Mouse (Mus musculus) fibroblast of lung, adult 2 months (primary cell): ENCODE measurements around the gene Rergl.

Experiments used
- DNase-seq: peaks from one replicate; pipeline ENCODE4 v3.0.0-alpha.2; 2011; ENCODE audit warnings: low read depth

Rergl gene

DNA sequence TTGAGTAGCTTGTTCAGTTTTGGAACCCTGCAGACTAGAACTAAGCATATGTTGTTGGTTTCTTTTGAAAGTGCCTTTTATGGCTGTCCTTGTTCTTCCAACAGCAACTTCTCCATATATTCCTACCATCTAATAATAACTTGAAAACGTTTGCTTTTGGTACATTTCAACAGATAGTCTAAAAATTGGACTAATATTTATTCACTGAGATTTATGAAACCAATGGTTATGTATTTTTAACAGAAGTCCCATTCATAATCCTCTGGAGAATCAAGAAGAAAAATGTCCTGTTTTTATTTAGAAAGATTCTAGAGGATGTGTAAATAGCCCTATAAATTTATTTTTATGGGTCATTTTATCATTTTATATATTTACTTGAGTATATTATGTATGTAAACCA lies at the start of gene Rergl:
Gene Rergl, minus strand, starts transcription at position 101 of the 400 bp plus-strand sequence.
- no peak for DNase-seq

DNA sequence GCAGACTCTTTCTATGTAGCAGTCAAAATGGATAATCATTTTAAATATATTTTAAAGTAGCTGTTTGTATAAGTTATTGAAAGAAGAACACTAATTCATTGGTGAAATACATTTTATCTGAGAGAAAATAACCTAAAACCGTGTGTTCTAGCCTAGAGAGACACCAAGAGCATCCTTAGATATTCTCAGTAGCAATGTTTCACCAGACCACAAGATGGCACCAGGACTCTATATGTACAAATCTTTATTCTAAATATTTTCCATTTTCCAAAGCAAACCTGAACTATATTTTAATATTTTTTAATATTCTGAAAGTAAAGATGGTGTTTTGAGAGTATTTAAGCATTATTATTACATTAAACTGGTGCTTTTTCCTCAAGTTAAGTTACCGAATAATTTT lies 36.7 kb upstream of the Rergl start:
- DNase-seq = no peak

DNA sequence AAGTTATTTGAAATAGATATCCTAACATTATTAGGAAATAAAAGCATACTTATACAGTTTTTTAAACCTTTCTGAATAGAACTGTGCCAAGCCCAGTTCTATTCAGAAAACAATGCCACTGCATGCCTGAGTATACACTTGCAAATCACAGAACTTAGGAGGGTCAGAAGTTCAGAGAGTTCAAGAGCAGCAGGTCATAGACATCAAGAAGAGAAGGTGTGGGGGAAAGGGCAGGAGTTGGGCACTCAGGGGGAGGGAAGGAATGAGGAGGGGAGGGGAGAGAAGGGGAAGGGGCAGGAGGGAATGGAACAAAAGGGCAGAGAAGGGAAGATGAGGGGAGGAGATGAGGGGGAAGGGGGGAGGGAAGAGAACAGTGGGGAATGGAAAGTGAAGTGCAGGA lies 23.6 kb upstream of the Rergl start:
- DNase-seq = no peak

DNA sequence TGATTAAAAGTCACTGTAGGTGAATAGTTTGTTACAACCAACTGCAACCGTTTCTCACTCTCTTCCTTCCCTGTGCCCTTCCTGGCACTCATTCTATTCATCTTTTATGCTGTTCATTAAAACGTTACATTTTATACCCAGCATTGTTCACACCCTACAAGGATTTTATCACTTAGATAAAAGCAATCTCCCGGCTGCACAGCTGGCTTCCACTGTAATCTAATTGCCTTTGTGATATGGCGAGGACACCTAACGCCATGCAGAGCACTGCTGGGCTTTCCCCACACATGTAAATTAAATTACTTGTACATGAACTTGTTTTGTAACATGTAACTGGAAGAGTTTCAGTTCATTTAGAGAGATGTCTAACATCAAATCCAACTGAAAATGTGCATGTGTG lies 22.5 kb upstream of the Rergl start:
- DNase-seq = no peak

DNA sequence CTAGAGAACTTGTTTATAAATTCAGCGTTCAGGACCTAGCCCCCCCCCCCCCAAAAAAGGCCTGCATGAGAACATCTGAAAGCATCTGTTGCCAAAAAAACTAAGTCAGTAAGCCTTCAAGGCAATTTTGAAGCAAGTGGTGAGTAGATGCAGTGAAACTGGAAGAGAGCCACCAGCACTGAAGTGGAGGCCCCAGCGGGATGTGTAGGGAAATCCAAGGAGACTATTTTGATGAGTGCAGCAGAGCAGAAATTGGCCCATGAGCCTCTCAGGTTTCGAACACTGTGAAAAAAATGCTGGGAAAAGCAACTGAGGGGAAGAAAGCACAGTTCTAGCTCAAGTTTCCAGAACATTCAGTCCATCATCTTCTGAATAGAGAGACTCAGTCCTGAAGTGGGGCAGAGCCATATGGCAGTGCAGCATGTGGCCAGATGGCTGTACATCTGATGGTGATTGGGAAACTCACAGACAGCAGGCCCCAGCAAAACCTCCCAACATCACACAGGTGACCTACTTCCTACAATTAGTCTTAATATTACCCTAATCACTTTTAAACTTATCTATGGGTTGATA lies 13.2 kb upstream of the Rergl start:
- DNase-seq = no peak

DNA sequence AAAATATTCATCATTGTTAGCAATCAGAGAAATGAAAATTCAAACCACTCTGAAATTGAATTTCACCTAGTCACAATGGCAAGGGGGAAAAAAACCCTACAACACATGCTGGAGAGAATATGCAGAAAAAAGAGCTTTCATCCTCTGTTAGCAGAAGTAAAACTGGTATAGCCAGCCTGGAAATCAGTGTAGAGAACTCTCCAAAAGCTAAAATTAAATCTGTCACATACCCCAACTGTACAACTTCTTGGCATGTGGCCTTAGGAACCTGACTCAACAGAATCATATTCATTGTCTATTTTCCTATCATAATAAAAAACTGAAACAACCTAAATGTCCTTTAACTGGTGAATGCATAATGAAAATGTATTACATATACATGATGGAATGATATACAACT lies 22.0 kb downstream of the Rergl start:
- DNase-seq = no peak

DNA sequence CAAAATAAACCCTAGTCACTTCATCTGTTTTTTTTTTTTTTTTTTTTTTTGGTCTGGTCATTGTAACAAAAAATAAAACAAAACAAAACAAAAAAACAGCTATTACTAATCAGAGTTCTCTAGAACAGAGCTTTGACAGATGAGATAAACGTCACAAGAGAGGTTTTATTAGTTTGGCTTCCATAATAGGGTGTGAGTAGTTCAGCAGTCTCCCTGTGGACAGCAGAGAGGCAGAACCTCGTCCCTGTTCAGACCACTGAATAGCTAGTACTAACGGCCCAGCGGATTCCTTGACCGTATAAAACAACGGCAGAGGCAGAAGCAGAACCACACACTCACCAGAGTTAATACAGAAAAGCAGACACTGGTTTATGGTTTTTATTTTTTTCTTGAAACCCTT lies 36.8 kb downstream of the Rergl start:
- DNase-seq = no peak

DNA sequence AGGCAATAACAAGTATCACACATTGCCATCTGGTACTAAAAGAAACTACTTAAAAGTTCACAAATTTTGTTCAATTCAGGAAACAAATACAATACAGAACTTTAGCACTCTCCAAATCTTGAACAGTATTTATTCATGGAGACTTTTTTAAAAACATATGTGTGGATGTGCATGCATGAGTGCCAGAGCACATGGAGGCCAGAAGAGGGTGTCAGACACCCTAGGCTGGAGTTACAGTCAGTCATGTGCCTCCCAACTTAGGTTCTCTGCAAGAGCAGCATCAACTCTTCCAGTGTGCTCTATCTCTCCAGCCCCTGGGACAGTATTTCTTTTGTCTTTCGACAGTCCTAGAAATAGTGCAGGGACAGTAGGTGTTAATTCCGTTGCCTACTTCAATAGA lies 37.5 kb downstream of the Rergl start:
- DNase-seq = no peak

DNA sequence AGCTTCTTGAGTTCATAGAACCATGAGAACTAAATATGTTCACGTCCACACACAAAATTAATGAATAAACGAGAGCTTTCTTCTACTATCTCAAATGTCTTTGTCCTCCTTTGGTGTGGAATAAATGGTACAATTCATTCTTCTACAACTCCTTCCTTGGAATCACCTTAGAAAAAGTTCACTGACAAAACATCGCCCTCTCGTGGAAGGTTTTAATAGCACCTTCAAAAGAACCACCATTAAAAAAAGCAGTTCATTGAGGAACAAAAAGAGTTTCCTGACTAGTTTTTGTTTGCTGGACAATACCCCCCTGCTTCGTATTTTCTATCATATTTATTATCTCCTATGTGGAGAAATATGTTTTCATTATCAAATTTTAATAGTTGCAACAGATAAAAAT lies 40.7 kb downstream of the Rergl start:
- DNase-seq = no peak

DNA sequence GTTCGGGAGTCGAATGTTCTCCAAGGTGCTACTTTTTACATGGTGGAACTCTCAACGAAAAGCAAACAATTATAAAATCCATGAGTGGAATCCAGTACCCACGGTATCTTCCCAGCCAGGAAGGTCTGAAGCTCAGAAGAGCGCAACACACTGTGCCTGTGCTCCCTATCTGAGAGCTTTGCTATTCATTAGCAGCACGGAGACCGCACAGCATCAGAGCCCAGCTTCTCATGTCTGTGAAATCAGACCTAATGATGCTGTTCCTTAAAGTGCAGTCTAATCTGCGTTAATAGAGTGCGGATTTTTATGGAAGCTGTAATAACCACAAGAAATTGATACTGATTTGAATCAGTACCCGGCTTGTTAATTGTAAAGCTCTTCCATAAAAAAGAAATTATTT lies 41.3 kb downstream of the Rergl start:
- DNase-seq = no peak

DNA sequence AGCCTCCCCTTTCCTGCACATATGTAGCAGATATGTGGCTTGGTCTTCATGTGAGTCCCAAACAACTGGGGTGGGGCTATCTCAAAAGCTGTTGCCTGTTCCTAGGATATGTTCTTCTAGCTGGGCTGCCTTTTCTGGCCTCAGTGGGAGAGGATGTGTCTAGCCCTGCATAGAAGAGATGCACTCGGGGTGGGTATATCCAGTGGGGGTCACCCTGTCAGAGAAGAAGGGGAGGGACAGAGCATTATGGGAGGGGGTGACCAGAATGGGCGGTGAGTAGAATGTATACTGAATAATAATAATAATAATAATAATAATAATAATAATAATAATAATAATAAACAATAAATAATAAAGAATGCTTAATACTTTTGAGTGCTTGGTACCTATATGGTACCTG lies 57.8 kb downstream of the Rergl start:
- no peak for DNase-seq
